Mouse (Mus musculus) cerebellum, adult (tissue): ENCODE measurements at regions not wholly inside any gene's neighbourhood (a gene's known extent, or its start where the extent isn't known, plus 50 kb on each side); places are given as distances from the start of the nearest gene placed in this dataset.
A peak's percentile ranks its signal among the peaks of the same experiment; 100 is the strongest.

Experiments
- ATAC-seq: cut with Nextera tagmentation; 2 replicates; pipeline ENCODE4 v1.9.2; 2017; ENCODE audit warnings: mild to moderate bottlenecking, moderate library complexity, mixed read lengths; ENCODE audit not compliant: insufficient number of reproducible peaks, low FRiP score, low TSS enrichment

DNA sequence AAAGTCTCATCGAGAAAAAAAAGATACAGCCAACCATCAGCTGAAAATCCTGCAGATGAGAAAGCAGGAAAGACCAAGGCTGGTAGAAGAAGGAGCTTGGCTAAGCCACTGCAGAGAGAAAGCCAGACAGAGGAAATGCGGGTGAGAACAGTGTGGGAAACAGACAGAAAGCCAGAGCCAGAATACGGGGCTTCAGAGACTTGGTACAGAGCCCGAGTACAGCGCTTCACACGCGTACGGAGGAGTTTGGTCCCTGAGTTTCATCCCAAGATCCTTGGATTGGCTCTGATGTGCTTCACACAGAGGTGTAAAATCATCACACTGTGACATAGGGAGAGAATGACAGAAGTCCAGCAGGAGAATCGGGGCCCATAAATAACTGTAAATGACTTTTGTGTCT is 495.6 kb upstream of the Map3k7 start:
- ATAC-seq = no peak

DNA sequence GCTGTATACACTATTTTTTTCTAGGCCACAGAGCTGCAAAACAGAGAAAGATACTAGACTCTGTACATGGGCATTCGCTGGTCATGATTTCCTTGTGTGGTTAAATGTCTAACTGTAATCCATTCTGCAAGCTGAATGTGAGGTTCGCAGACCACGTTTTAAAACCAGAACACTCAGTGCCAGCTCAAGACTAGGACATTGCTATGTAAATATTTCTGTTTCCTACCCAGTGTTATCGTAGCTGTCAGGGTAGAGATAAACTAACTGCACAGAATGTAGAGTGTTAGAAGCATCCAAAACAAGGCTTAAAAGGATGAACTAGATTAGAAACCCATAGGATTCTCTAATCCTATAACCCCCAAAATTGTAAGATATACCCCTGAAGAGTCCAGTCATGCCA is 494.1 kb upstream of the Map3k7 start:
- ATAC-seq = no peak

DNA sequence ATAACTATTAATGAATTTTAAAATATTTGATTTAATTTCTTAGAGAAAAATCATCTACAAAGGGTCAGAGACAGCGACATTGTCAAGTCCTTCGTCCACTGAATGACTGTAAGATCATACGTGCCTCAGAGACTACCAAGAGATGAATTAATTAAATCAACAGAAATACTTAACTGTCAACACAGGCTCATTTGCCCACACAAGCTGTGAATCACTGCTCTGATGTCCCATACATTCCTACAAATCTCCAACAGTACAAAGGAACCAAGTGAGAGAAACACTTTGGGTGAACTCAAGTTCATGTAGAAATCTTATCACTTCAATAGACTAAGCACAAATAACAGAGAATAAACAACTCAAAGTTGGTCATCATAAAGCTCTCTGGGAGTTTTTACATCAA is 471.4 kb upstream of the Map3k7 start:
- no peak for ATAC-seq

DNA sequence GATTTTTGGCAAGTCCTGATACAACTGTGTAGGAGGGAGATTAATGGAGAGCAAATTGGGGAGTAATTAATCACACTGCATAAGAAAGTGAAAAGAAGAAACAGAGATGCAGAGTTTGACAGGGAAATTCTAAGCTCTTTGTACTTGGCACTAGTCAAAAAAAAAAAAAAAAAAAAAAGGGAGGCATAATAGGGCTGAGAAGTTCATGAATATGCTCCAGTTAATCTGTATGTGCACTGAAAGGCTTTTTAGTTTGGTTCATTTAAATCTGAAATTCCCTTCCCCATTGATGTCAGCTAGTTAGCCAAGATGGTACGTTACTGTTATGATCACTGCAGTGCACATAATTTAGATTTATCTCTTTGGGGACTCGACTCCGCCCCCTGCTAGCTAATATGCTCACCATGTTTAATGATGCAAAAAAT is 470.8 kb upstream of the Map3k7 start:
- no peak for ATAC-seq

DNA sequence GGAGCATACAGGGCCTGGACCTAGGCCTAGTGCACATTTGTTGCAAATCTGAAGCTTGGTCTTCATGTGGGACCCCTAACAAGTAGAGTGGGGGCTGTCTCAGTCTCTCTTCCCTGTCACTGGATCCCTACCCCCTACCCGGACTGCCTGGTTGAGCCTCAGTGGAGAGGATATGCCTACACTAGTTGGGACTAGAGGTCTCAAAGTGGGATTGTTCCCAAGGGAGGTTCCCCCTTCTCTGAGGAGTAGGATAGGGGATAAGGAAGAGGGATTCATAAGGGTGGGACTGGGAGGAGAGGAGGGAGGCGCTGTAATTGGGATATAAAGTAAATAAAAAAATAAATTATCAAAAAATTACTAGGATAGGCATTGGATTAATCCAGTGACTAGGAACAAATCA is 464.0 kb upstream of the Map3k7 start:
- ATAC-seq = no peak

DNA sequence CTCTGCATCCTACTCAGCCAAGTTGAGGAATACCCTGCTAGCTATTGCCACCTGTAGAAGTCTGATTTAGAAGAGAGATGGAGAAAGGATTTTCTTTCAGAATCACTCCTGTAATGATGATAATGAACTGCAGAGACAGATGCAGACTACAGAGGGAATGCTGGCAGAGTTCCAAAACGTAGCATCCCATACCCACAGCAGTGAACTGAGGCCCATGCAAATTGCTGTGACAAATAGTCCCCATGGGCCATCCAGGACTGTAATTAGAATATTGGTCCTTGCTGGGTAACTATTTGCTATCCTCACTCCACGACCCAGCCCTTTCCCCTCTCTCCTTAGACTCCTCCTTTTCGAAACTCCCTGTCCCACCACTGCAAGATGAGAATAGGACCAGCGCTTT is 463.5 kb upstream of the Map3k7 start:
- no peak for ATAC-seq

DNA sequence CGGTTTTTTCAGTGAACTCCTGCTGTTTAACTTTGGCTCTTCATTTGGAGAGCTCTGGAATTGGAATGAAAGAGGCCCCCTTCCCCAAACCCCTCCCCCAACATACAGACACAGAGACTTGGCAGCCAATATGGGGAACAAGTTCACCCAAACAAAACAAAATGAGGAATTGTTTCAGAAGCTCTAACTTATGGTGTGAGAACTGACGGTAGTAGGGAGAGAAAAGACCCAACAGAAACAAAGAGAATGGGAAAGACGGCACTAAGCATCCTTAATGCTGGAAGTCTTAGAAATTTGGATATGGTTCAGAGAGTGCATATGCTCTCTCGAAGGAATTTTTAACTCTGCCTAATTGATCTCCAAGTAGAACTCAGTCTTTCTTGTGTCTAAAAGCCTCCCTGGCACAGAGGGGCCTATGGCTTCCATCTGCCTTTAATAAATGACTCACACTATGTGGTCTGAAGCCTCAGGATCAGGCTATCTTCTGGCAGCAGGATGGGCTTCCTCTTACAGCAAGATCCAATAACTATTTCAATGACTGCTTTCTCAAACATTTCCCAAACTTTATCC is 438.2 kb upstream of the Map3k7 start:
- ATAC-seq = no peak

DNA sequence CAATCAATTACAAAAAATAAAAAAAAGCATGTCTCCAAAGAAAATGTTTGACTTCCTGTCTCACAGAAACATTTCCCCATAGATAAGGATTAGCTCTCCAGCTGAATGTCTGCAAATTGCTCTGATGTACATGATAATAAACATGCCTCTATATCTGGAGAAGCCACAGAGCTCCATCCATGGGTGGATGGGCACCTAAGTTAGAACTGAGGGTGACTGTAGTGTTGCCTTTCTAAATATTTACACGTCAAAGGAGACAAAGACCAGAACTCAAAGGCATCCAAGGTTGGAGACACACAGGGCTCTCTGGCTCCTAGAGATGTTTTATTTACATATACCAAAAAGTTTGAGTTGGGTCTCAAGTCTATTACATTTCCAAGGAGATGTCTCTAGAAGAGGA is 427.1 kb upstream of the Map3k7 start:
- ATAC-seq = no peak

DNA sequence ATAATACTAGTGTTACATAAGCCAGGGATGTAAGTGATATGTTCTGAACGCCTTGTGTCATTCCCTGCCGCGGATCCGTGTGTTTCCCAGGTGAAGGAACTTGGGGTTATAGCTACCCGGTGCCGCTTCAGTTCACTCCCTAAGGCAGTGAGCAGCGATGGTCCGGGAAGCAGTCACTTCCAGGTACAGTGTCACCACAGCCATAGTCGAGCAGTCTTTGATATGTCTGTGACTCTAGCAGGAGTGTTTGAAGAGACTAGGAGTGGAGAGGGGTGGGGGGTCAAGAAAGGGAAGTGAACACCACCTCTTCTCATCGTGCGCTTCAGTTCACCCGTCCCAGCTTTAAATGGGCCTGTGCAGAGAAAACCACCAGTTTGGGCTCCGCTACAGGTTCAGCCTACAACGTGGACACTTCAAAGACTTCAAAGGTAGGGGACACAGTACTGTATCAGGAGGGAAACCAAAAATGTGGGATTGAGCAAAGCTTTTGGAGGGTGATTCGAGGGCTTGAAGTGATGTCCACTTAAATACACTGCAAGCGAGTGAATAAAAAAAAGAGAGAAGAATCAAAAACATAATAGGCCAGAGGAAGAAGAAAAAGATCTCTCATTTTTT is 410.0 kb upstream of the Map3k7 start:
- ATAC-seq = no peak

DNA sequence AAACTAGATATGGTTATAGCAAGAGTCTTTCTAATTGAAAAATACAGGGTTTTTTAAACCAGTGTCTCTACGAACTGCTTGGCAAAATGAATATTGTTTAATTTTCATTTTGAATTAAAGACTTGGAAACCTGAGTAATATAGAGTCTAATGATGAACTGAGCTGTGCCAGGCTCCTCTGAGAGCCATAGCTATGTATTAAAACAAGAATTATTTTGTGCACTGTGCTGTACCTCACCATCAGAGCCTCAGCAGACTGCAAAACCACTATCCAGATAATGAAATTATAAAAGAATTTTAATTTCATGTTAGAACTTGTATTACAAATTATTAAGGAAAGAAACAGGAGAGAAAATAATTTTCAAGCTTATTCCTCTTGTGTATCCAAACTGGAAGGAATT is 408.8 kb upstream of the Map3k7 start:
- ATAC-seq = no peak

DNA sequence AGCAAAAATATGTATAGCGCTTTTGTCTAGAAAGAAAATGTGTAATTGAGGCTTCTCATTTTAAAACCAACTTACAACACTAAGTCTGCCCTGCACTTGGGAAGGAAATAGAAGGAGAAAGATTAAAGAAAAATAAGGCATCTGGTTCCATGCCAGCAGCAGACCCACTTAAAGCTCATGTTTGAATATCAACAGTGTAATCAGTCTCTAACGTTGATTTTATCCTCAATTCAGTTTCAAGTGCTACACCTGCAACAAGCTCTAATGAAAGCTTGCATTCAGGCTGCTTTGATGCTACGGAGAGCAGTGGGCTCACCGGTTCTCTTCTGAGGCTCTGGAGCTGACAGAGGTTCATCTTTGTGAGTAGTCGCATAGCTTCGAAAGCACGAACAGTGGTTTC is 406.6 kb upstream of the Map3k7 start:
- no peak for ATAC-seq

DNA sequence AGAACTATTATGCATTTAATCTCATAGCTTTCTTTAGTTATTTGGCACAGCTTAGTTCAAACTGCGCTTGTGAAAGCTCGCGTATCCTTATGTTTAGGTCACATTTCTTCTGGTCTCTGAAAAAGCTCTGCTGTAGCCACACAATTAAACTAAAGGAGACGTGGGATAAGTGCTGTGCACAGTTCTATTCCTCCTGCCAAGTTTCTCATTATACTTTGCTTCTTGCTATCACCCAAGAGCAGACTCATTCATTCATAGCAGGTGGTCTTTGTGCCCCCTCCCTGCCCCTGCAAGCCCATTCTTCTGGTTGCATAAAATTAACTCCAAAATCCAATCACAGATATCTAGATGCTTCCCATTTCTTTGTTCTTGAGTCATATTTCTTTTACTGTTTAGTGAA is 403.6 kb upstream of the Map3k7 start:
- ATAC-seq = no peak

DNA sequence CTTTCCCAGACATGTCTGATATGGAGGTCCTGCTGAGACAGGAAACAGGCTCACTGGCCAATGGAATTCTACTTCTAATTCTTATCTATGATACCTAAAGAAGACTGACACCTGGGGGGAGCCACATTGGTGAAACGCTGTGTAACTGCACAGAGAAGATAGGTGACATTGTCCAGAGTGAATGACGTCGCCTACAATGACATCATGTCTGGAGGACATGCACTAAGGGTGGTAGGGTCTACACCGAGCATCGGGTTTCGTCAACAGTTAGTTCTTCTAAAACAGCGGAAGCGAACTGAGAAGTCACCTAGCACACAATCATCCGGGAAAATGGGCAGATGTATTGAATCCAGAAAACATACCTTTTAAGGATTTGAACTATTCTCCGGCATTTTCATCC is 402.7 kb upstream of the Map3k7 start:
- no peak for ATAC-seq

DNA sequence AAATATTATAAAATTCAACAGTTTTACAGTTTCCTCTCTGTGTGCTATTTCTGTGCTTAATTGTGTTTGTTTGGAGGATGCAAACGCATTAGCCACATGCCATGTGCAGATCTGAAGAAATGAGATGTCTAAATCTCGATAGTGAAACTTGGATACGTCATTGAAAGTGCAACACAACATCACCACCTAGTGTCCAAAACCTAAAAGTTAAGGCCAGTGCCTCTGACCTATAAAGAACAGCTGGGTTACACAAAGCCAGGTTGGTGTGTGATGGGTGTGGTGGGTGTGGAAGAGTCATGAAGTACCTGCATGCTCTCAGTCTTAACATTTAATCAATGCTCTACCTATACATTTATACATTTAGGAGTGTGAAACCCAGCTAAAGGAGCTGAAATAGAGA is 402.1 kb upstream of the Map3k7 start:
- ATAC-seq = no peak

DNA sequence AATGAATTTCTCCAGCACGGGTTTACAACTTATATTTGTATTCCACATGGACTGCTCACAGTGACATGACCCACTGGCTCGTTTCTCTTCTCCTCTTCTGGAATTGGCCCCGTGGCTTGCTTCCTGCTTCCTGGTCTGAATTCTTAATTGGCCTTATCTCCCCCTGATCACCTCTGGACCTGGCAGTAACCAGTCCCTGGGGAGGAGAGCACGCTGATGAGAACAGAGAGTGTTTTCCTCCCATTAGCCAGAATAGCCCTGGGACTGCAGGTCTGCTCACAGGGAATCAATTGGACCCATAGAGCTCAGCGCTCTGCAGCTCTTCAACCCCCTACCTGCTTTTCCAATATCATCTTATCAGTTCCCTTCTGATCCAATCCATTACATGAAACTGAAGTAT is 397.7 kb upstream of the Map3k7 start:
- ATAC-seq = no peak

DNA sequence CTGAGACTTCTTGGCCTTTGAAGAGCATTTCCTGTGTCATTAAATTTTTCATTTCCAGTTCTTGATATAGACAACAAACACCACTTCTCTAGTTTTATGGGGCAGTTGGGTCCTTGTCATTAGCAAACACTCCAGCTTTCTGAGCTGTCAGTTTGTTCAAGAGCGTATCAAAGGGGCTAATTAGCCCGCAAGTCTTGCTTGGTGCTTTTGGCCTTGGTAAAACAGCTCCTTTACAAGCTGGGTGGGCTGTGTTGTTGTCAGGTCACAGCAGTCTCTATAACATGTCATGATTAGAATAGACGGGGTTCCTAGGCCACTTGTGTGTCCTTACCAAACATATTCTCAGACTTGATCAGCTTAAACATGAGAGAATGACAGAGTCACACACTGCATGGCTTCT is 397.1 kb upstream of the Map3k7 start:
- ATAC-seq = no peak

DNA sequence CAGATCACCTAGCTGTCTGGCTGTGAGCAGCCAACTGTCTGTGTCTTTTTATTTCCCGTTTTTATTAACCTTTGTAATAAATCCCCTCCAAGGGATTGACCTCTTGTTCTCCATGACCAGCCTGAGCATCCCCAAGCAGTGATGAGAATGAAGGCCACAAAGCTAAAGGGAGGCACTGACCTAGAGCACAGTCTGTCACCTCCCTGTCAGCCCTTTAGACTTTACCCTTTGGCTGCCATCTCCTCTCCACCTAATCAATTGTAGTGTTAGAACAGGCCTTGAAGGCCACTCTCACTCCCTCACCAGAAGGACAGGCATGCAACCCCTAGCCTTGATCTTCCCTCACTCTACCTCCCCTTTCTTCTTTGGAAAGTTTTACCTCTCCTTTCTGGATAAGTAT is 394.2 kb upstream of the Map3k7 start:
- ATAC-seq = no peak

DNA sequence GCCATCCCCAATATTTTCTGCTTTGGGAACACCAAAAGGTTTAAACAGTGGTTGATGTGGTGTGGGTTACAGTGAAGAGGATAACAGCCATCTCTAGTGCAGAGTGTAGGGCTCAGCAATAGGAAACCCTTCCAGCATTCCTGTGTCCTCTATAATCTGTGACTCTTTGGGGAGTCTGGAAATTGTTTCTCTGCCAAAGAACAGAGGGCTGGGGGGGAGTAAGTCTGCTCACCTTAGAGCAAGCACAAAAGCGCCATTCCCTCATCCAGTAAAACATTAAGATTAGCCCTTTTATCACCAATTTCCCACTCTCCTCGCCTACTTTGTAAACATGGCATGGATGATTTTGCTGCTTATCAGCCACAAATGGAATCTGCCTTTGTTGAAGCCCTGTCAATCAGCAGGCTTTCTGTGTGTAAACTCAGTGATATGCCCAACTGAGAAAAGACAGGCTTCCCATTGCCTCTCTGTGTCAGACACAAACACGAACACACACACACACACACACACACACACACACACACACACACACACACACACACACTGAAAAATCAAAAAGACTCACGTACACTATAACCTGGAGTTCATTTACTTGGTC is 386.8 kb upstream of the Map3k7 start:
- ATAC-seq = no peak

DNA sequence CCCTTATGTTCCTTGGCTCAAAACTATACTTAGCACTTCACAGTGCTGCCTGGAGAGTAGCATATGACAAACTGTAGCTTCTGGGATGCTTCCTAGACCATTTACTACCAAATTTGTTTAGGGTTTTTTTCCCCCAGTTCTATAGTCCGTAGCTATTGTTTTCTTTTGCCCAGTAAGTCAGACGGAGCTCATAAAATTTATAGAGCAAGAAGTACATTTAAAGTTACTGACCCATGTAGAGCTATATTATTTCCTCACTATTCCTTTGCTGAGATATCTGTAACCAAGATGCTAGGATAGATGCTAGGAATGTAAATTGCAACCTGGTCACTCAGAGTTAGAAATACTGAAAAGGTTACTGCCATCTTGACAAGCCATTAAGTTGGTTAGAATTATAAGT is 380.4 kb upstream of the Map3k7 start:
- ATAC-seq = no peak

DNA sequence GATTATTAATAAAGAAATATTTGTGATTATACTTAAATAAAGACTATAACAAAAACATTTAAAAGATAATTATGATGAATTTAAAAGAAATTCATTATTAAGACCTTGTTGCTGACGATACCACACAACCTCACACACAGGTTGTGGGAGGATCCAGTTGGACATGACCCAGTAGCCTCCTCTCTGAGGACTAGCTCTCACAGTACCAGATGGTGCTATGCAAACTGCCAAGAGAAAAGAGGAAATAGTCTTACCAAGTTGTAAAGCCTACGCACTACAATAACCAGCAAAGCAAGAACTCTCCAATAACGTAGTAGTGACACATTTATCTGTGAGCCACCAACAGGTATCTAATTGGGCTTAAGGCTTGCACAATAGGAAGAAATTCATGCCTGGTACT is 379.7 kb upstream of the Map3k7 start:
- peak; percentile 56; the same call in 1 of the 2 replicates for ATAC-seq

DNA sequence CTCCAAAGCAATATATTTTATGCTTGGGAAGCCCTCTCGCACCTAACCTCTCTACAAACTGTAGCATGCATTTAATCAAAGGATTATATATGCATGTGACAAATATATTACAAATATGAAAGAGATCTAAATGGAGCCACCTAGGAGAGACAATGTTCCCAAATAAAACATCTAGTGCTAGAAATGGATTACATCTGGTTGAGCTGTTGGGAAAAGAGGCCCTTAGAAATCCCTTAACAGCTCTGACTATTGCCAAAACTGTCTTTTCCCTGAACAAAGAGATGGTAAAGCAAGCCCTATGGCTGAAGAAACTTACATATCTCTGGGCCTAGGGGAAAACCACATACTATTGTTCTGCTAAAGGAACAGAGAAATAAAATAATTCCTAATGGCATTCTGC is 369.8 kb upstream of the Map3k7 start:
- no peak for ATAC-seq

DNA sequence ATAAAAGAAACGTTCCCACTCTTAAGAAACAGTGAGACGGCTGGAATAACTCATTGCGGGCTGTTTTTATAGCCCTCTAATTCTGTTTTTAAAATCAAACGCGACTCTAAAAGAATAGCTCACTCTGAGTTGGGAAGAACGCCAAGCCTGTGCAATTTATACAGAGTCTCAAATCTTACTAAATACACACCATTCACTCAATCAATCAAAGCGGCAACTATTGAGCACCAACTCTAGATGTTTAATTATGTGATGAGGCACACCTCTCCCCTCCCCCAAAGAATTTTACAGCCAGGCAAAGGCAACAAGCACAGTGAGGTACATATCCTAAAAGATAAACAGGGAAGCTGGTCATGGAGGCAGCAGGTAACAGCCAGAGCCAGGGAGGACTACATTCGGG is 362.4 kb upstream of the Map3k7 start:
- ATAC-seq = no peak
